Mouse (Mus musculus) lung, adult 2 months (tissue): ENCODE data around the gene Cwc25.

ENCODE experiments used
- CTCF ChIP-seq: fragments of 200-500 bp; IDR thresholded peaks from 2 replicates; pipeline ENCODE4 v1.5.1; 2011; ENCODE audit warnings: mild to moderate bottlenecking, low read length, control low read depth; ENCODE audit not compliant: insufficient read depth
- POLR2A ChIP-seq: fragments of 200-500 bp; IDR thresholded peaks from 2 replicates; pipeline ENCODE4 v1.6.1; 2011; ENCODE audit warnings: low read depth, mild to moderate bottlenecking, control low read depth, low read length, borderline replicate concordance; ENCODE audit errors: extremely low read depth

DNA sequence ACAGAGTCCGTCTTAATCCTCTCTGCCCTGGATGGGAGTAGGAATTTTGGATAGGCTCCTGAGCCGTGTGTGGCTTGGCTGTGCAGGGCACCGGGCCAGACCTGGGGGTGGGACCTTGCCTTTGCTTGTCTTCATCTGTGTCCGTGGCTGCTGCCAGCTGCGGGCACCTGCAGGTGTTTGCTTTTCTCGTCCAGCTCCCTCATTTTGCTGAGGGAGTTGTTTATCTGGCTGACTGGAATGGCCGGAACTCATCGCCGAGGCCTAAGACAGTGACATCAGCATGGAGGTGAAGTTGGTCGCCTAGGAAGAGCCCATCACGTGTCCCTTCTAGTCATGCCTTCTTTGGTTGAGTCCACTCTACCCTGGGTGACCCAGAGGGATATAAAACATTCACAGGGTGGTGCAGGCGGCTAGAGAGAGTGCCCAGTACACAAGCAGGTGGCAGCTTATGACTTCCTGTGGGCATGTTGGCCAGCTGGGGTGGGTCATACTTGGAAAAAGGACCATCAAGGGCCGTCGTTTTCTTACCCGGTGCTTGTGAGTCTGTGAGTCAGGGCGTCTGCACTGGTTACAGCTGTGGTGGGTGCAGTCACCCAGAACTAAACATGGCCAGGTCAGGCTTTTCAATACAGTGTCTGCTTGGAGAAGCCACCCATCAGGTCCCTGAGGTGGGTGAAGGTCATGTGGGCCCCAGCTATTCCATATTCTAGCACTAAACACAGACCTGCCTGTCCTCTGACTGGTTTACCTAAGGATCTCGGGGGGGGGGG is 47.6 kb upstream of the Cwc25 start:
- TF ChIP-seq CTCF (no peak), POLR2A (no peak)
